Mouse (Mus musculus): ENCODE measurements at regions not wholly inside any gene's neighbourhood (a gene's known extent, or its start where the extent isn't known, plus 50 kb on each side); places are given as distances from the start of the nearest gene placed in this dataset.

GRCm38 (mm10) chr8:55754189-55754588 lies 152.6 kb downstream of the Adam29 start:
- DNase-seq: no peak
- H3K4me3 ChIP-seq (ENCODE audit: insufficient read depth, low read depth, low read length): no peak overlapping the region
- H3K4me1 ChIP-seq (ENCODE audit: control insufficient read depth, insufficient read depth, low read length): no peaks in the 10 kb centered on the region
- no peaks in the 10 kb centered on the region for H3K27me3 ChIP-seq (replicated peaks; ENCODE audit: control insufficient read depth, insufficient read depth, low read length)
- H3K27ac ChIP-seq (ENCODE audit: insufficient read depth, low read depth, low read length): no peak overlapping the region
- 54% methylated on average over 6 of the region's 6 CpGs for WGBS
- no peaks in the 10 kb centered on the region for H3K36me3 ChIP-seq (ENCODE audit: control insufficient read depth, insufficient read depth, low read length)
- TF ChIP-seq CTCF (conservative IDR thresholded peaks at IDR 0.05; ENCODE audit: insufficient read depth, insufficient read length, low read depth, low read length) (no peak), POLR2A (IDR thresholded peaks at IDR 0.05; ENCODE audit: low read depth, low read length) (no peak)

- no peak overlapping the region for H3K27ac ChIP-seq (ENCODE audit: insufficient read depth, low read depth, low read length)
- H3K36me3 ChIP-seq (ENCODE audit: control insufficient read depth, insufficient read depth, low read length): no peaks in the 10 kb centered on the region
- no peak for DNase-seq
- no peak overlapping the region for H3K4me3 ChIP-seq (ENCODE audit: insufficient read depth, low read depth, low read length)
- 74% methylated on average over 5 of the region's 5 CpGs for WGBS
- H3K27me3 ChIP-seq (replicated peaks; ENCODE audit: control insufficient read depth, insufficient read depth, low read length): no peaks in the 10 kb centered on the region
- no peak for TF ChIP-seq POLR2A (IDR thresholded peaks at IDR 0.05; ENCODE audit: low read depth, low read length)
- H3K4me1 ChIP-seq (ENCODE audit: control insufficient read depth, insufficient read depth, low read length): no peaks in the 10 kb centered on the region
These were observed 182.2 kb downstream of the Adam29 start for GRCm38 (mm10) chr8:55724303-55725279.

GRCm38 (mm10) chr8:55691791-55692190 lies 215.0 kb downstream of the Adam29 start:
- TF ChIP-seq CTCF (conservative IDR thresholded peaks at IDR 0.05; ENCODE audit: insufficient read depth, insufficient read length, low read depth, low read length) (no peak), POLR2A (IDR thresholded peaks at IDR 0.05; ENCODE audit: low read depth, low read length) (no peak)
- no peaks in the 10 kb centered on the region for H3K27me3 ChIP-seq (replicated peaks; ENCODE audit: control insufficient read depth, insufficient read depth, low read length)
- no peaks in the 10 kb centered on the region for H3K36me3 ChIP-seq (ENCODE audit: control insufficient read depth, insufficient read depth, low read length)
- no peak overlapping the region for H3K27ac ChIP-seq (ENCODE audit: insufficient read depth, low read depth, low read length)
- WGBS: 93% methylated on average over 2 of the region's 2 CpGs
- no peak overlapping the region for H3K4me3 ChIP-seq (ENCODE audit: insufficient read depth, low read depth, low read length)
- H3K4me1 ChIP-seq (ENCODE audit: control insufficient read depth, insufficient read depth, low read length): no peaks in the 10 kb centered on the region
- no peak for DNase-seq

- no peak overlapping the region for H3K27ac ChIP-seq (ENCODE audit: insufficient read depth, low read depth, low read length)
- TF ChIP-seq CTCF (conservative IDR thresholded peaks at IDR 0.05; ENCODE audit: insufficient read depth, insufficient read length, low read depth, low read length) (no peak), POLR2A (IDR thresholded peaks at IDR 0.05; ENCODE audit: low read depth, low read length) (no peak)
- no peak overlapping the region for H3K4me3 ChIP-seq (ENCODE audit: insufficient read depth, low read depth, low read length)
- DNase-seq: peak; percentile 65
- WGBS: 32% methylated on average over 1 of the region's 1 CpGs
- H3K27me3 ChIP-seq (replicated peaks; ENCODE audit: control insufficient read depth, insufficient read depth, low read length): no peaks in the 10 kb centered on the region
- no peaks in the 10 kb centered on the region for H3K36me3 ChIP-seq (ENCODE audit: control insufficient read depth, insufficient read depth, low read length)
- H3K4me1 ChIP-seq (ENCODE audit: control insufficient read depth, insufficient read depth, low read length): no peaks in the 10 kb centered on the region
These were observed 226.3 kb downstream of the Adam29 start for GRCm38 (mm10) chr8:55680436-55680835.

- TF ChIP-seq CTCF (conservative IDR thresholded peaks at IDR 0.05; ENCODE audit: insufficient read depth, insufficient read length, low read depth, low read length) (no peak), POLR2A (IDR thresholded peaks at IDR 0.05; ENCODE audit: low read depth, low read length) (no peak)
- H3K27ac ChIP-seq (ENCODE audit: insufficient read depth, low read depth, low read length): no peak overlapping the region
- H3K36me3 ChIP-seq (ENCODE audit: control insufficient read depth, insufficient read depth, low read length): no peaks in the 10 kb centered on the region
- H3K4me1 ChIP-seq (ENCODE audit: control insufficient read depth, insufficient read depth, low read length): peaks cover 3% of the 10 kb centered on the region; the same call in 1 of the 2 replicates
- H3K4me3 ChIP-seq (ENCODE audit: insufficient read depth, low read depth, low read length): no peak overlapping the region
- peak; percentile 64 for DNase-seq
- H3K27me3 ChIP-seq (replicated peaks; ENCODE audit: control insufficient read depth, insufficient read depth, low read length): no peaks in the 10 kb centered on the region
- WGBS: 60% methylated on average over 2 of the region's 2 CpGs
These were observed 268.0 kb downstream of the Adam29 start for GRCm38 (mm10) chr8:55638716-55639115.

GRCm38 (mm10) chr8:55622399-55622798 lies 284.3 kb downstream of the Adam29 start:
- no peak for TF ChIP-seq POLR2A (IDR thresholded peaks at IDR 0.05; ENCODE audit: low read depth, low read length)
- TF ChIP-seq CTCF (conservative IDR thresholded peaks at IDR 0.05; ENCODE audit: insufficient read depth, insufficient read length, low read depth, low read length): no peak
- no peak overlapping the region for H3K4me3 ChIP-seq (ENCODE audit: insufficient read depth, low read depth, low read length)
- H3K36me3 ChIP-seq (ENCODE audit: control insufficient read depth, insufficient read depth, low read length): no peaks in the 10 kb centered on the region
- DNase-seq: no peak
- H3K4me1 ChIP-seq (ENCODE audit: control insufficient read depth, insufficient read depth, low read length): no peaks in the 10 kb centered on the region
- H3K27me3 ChIP-seq (replicated peaks; ENCODE audit: control insufficient read depth, insufficient read depth, low read length): no peaks in the 10 kb centered on the region
- no peak overlapping the region for H3K27ac ChIP-seq (ENCODE audit: insufficient read depth, low read depth, low read length)
- 72% methylated on average over 2 of the region's 2 CpGs for WGBS
